Mouse (Mus musculus) heart, postnatal 14 days (tissue): ENCODE measurements around the gene Txn2. TPM values are rescaled to one million over a fixed set of nuclear protein-coding genes. Genes with fewer than 3 reads are reported as not detected.
A peak's percentile ranks its signal among the peaks of the same experiment; 100 is the strongest.

Experiments
- DNase-seq, 2 experiments: peaks; one replicate each; pipeline ENCODE4 v3.0.0; 2021 to 2022
- intact Hi-C: fragments of 180-260 bp; cut with DNase I; formaldehyde crosslinking; loops from one replicate; pipeline ENCODE4 v1.15.1; 2025
- long read RNA-seq, 2 experiments: library from polyadenylated mRNA; stranded (forward); transcript quantifications; one replicate each; pipeline ENCODE4 v2.0.0; 2021
- total RNA-seq, 2 experiments: library from RNA; stranded (reverse); gene quantifications; 2 replicates each; pipeline ENCODE4 v1.2.3; 2021

Txn2 gene
- 100 to 1,000 TPM; 234 to 248 TPM for total RNA-seq
- long read RNA-seq, experiment 1, transcript Txn2-201 (4 exons, 1,298 nt): major isoform, 533 of 560 reads
- long read RNA-seq, experiment 1, partial matches to known transcripts: 3 of 560 reads
- long read RNA-seq, experiment 1, other reads (novel, unspliced or antisense): 20 of 560 reads
- long read RNA-seq, experiment 2, transcript Txn2-204 (3 exons, 2,049 nt): minor isoform, 5 of 388 reads
- long read RNA-seq, experiment 2, transcript Txn2-201 (4 exons, 1,298 nt): major isoform, 371 of 388 reads
- long read RNA-seq, experiment 2, partial matches to known transcripts: 2 of 388 reads
- long read RNA-seq, experiment 2, other reads (novel, unspliced or antisense): 10 of 388 reads

DNA sequence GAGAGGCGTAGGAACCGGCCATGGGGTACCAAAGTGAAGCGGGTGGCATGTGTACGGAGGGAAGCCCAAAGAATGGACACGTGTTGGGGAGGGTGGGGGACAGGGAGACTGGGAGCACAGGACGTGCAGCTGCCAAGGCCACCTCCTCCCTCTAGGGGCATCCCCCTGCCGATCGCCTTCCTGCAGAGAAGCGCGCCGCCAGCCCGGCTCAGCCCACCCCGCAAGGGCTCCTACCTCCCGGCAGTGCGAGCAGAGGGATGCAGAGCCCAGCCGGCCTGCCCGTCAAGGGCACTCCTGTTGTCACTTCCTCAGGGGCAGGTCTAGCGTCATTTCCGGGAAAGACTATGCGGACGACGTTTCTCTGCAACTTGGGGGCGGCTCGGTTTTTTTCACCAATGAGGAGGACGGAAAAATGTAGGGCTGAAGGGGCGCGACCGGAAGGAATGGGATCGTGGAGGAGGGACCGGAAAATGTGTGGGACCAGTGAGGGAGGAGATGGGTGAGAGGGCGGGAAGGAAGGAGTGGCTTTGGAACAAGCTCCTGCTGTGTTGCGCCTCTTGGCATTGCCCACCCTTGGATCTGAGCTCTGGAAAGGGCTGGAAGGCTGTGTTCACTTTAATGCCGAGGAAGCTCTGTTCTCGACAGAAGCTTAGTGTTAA is at the start of gene Txn2:
Gene Txn2 (minus strand): TSS at position 334 of the 659 bp plus-strand sequence.
- intact Hi-C loops: no loop called here
- peak; percentile 91 to 94 for DNase-seq

GRCm38 (mm10) chr15:77977663-77978062 is 48.9 kb upstream of the Txn2 start:
- no peak for DNase-seq
- intact Hi-C loops: no loop called here

- DNase-seq: no peak
- intact Hi-C loops: no loop called here
Observed at GRCm38 (mm10) chr15:77974165-77974841, 45.5 kb upstream of the Txn2 start.

DNA sequence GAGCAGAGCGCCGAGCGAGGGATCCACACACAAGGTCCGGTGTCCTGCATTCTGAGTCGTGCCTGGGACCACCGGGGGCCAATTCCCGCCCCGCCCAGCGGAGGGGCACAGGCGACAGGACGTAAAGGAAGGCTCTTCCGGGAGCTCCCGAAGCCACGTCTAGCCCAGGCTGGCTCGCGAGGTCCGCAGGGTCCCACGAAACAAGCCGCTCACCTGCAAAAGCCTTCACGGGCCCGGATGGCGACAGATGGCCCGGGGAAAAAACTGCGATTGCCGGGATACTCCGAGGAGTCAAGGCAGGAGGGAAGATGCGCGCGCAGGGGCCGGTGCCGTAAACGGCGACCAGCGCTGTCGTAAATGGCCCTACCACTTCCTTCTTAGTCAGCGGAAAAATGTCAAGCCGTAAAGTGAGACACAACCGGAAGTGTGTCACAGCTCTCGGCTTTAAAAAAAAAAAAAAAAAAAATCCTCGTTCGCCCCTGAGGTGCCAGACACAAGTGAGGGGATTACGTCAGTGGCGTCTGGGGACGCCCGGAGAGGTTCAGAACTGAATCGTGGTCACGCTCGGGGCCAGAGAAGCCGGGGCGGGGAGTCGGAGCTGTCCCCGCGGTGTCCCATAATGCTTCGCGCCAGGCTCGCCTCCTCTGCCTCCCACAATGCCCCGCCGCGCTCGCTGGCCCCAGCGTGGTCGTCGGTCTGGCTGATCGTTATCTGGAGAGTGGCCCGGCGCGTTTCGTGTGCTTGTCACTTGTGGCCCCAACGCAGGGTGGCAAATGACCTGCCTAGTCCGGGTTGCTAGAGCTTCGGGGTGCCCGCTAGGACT is 41.9 kb upstream of the Txn2 start, which contains the start of gene Eif3d:
Gene Eif3d (minus strand): TSS at position 344 of the 823 bp plus-strand sequence.
- intact Hi-C loops: no loop called here
- DNase-seq: peak; percentile 96 to 98

DNA sequence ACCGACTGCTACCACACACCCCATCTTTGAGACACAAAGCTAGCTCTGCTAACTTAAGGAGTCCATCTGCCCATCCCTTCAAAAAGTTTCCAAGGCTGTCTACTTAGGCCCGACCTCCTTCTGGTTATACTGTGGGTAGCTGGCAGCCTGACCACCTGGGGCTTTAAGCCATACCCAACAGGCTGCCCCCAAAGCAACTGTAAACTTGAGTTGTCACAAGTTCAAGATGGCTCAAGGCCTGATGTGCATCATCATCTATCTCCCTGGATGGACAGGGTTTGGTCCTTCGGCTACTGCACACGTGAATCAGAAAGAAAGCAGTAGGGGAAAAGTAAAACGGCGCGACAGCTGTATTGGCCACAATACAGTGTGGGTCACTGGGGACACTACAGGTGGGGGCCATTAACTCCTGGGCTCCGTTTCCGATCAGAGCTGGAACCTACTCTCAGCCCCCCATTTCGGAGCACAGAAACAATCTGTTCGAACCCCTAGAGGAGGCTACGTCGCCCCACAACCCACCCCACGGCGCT is 41.2 kb upstream of the Txn2 start:
- intact Hi-C loops: no loop called here

GRCm38 (mm10) chr15:77965117-77965528 is 36.3 kb upstream of the Txn2 start:
- intact Hi-C loops: no loop called here
- DNase-seq: no peak

More for the DNA sequence above, 41.2 kb upstream of the Txn2 start:
- no peak for DNase-seq

DNA sequence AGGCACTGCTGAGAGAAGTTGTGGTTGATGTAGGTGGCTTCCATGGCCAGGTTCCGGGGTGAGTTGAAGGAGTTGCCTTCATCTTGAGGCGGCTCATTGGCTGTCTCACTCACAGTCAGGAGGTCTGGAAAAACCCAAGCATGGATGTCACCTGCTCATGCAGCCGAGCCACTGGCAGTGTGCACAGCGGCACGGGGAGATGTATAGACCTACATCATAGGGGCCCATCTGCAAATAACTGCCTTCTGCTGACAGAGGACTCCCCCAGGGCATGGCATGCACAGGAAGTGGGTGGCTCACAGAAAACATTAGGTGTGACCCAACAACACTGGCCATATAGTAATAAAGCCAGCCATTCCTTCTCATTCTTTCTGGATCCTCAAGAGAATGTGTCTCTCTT is 33.6 kb upstream of the Txn2 start:
- no peak for DNase-seq
- intact Hi-C loops: no loop called here

- intact Hi-C loops: no loop called here
- DNase-seq: no peak
Observed at GRCm38 (mm10) chr15:77960693-77961092, 31.9 kb upstream of the Txn2 start.

- DNase-seq: no peak
- intact Hi-C loops: no loop called here
Observed at GRCm38 (mm10) chr15:77958071-77958470, 29.3 kb upstream of the Txn2 start.

DNA sequence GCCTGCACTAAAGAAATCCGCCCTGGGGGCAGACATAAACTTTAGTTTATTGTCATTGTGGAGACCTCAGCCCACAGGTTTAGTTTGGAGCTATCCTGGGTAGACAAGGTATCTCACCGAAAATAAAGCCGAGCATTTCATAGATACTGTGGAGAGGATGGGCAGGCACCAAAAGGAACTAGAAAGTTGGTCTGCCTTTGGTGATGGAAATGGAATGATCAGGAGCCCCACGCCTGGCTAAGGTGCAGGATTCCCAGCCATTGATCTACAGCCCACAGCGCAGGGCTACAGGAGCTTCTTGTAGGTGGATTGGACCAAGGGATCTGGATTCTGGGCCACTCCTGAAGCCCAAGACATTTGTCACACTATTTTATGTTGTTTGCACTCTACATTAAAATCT is 28.8 kb upstream of the Txn2 start:
- intact Hi-C loops: no loop called here
- DNase-seq: no peak

DNA sequence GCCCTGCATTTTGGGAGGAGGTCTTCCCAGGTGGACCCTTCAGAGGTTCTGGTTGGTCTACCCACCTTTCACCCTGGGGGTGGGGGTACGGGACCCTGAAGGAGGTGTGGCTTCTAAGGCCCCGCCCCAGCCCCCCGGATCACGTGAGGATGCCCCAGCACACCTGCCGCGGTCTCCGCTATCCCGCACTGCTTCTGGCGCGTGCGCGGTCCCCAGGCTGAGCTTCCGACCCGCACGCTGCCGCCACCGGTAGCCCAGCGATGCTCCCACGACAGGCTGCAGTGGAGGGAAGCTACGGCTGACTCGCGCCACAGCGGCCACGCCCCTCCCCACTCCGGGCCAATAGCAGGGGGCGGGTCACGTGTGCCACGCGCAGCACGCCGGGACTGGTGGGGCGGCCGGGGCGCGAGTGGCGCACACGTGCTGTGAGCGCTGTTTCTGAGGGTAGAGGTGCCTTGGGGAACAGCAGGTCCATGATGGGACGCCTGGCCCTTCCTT is 27.6 kb upstream of the Txn2 start, which contains the start of gene Foxred2:
Gene Foxred2 (minus strand): TSS at position 319 of the 498 bp plus-strand sequence.
- DNase-seq: peak; percentile 77 to 83
- intact Hi-C loops: no loop called here

GRCm38 (mm10) chr15:77955440-77956403 is 26.9 kb upstream of the Txn2 start:
- DNase-seq: no peak
- intact Hi-C loops: no loop called here

- intact Hi-C loops: no loop called here
- DNase-seq: no peak
Observed at GRCm38 (mm10) chr15:77954362-77954761, 25.6 kb upstream of the Txn2 start.

DNA sequence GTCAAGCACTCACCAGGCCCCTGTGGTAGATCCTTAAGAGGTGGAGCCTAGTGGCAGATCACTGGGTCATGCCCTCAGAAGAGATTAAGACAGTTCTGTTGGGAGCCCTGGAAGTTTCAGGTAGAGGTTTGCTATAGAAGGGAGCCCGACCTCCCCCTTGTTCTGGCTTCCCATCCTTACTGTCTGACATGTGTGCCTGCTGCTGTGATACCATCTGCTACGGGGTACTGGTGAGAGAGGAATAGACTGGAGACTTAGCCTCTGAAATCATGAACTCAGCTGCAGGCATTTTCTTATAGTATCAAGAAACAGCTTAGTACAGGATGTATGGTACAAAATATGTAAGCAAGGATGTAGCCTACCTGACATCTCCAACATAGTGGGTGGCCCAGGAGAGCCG is 24.1 kb upstream of the Txn2 start:
- intact Hi-C loops: no loop called here
- no peak for DNase-seq

DNA sequence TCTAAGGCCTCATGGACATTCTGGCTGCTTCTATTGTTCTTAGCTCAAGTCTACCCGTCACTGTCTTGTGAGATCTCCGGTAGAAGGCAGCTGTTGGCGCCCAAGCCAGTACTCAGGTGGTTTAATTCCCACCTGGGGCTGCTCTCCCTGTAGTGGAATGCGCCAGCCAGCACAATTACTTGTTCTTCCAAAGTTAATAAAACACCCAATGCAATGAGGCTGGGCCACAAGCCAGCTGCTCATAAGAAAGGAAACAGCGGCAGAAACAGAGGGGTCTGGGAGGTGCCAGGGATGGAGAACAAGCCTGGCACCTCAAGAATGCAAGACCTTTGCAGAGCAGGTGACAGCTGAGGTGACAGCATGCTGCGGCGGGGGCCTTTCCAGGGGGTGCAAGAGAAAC is 20.3 kb upstream of the Txn2 start:
- DNase-seq: no peak
- intact Hi-C loops: no loop called here

DNA sequence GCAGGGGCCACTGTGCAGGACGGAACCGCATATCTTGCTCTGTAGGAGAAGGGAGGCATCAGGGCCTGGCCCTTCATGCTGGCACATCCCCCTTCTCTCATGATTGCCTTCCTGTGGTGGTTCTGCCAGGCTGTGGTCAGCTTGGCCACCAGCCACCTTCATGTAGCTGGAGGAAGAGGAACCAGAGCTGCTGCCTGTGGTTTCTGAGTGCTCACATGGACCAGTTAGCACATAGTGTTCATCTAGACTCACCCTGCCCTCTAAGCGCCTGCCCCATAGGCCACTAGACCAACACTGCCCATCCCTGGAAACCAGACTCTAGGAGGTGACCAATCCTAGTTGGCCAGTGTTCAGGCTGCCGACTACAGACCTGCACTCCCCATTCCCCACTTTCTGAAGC is 16.9 kb upstream of the Txn2 start:
- DNase-seq: peak; percentile 35 to 42
- intact Hi-C loops: no loop called here

- intact Hi-C loops: no loop called here
- no peak for DNase-seq
Observed at GRCm38 (mm10) chr15:77941563-77941962, 12.8 kb upstream of the Txn2 start.

GRCm38 (mm10) chr15:77938516-77938915 is 9.7 kb upstream of the Txn2 start:
- intact Hi-C loops: loop anchor here (5.0 to 10.0 kb wide), 2 partner anchors 176 to 239 kb away; no protein-coding TSS in a partner anchor
- no peak for DNase-seq
